Mouse (Mus musculus): ENCODE measurements around the gene Tunar.

The Tunar gene

GRCm38 (mm10) chr12:105403742-105404141 lies 70.1 kb downstream of the Tunar start:
- no peak for DNase-seq (ENCODE audit: low spot score)

- DNase-seq (ENCODE audit: low spot score), result no peak
These were observed 72.3 kb downstream of the Tunar start for GRCm38 (mm10) chr12:105406008-105406407.

- DNase-seq (ENCODE audit: low spot score), result no peak
These were observed 80.2 kb downstream of the Tunar start for GRCm38 (mm10) chr12:105413909-105414308.

- no peak for DNase-seq (ENCODE audit: low spot score)
These were observed 86.8 kb downstream of the Tunar start for GRCm38 (mm10) chr12:105420476-105420875.

GRCm38 (mm10) chr12:105426541-105426940 lies 92.9 kb downstream of the Tunar start:
- no peak for DNase-seq (ENCODE audit: low spot score)

- peak; percentile 57 for DNase-seq (ENCODE audit: low spot score)
These were observed 93.5 kb downstream of the Tunar start for GRCm38 (mm10) chr12:105427039-105427757.

- no peak for DNase-seq (ENCODE audit: low spot score)
These were observed 98.2 kb downstream of the Tunar start for GRCm38 (mm10) chr12:105431872-105432271.

GRCm38 (mm10) chr12:105432807-105433206 lies 99.1 kb downstream of the Tunar start:
- no peak for DNase-seq (ENCODE audit: low spot score)
